Mouse (Mus musculus): Measurements from ENCODE around the gene Aass. TPM values are rescaled to one million over a fixed set of nuclear protein-coding genes. Genes with fewer than 3 reads are reported as not detected.
A peak's percentile ranks its signal among the peaks of the same experiment; 100 is the strongest.
"Not testable (repeated sequence)": the region's sequence is repeated elsewhere in the genome, so short reads cannot be mapped to it uniquely, and the experiment has no call there.

The Aass gene
- total RNA-seq (2012; rRNA removed) = 4.4 and 9.5 TPM in 2 replicates

GRCm38 (mm10) chr6:23132573-23133181, at the start of gene Aass:
Aass (minus strand) TSS chr6:23132986.
- TF ChIP-seq ZC3H11A (IDR thresholded peaks at IDR 0.05; ENCODE audit: borderline replicate concordance, low read depth, low read length) = no peak
- TF ChIP-seq MAFK (IDR thresholded peaks at IDR 0.05; ENCODE audit: insufficient read depth, low read depth, low read length) = no peak
- TF ChIP-seq ZNF384 (IDR thresholded peaks at IDR 0.05; ENCODE audit: low read depth, low read length) = no peak
- TF ChIP-seq CHD2 (IDR thresholded peaks at IDR 0.05; ENCODE audit: low read depth, low read length) = no peak
- TF ChIP-seq HCFC1 (IDR thresholded peaks at IDR 0.05; ENCODE audit: borderline replicate concordance, insufficient read depth, low read length) = no peak
- in situ Hi-C loops (cut with MboI; ENCODE audit: low sequenced_read_pairs in 2 of 2, unreplicated experiment in 2 of 2) = no loop called here
- peak within 1 kb of the TSS; percentile 47; the same call in 1 of the 2 replicates for H3K9ac ChIP-seq (ENCODE audit: insufficient read depth, low read depth, low read length, poor library complexity, severe bottlenecking)

GRCm38 (mm10) chr6:23180096-23180495, 47.3 kb upstream of the Aass start:
- H3K4me1 ChIP-seq (ENCODE audit: control insufficient read depth in 2 of 2, insufficient read depth in 2 of 2, low read length in 2 of 2, poor library complexity in 1 of 2) = no peaks in the 10 kb centered on the region
- no peaks in the 10 kb centered on the region for H3K9me3 ChIP-seq (ENCODE audit: control insufficient read depth, insufficient read depth, low read depth, low read length)
- TF ChIP-seq ZNF384 (IDR thresholded peaks at IDR 0.05; ENCODE audit: low read depth, low read length) = no peak
- peak; percentile 56; the same call in 1 of the 2 replicates for TF ChIP-seq ZC3H11A (IDR thresholded peaks at IDR 0.05; ENCODE audit: borderline replicate concordance, low read depth, low read length)
- no peak overlapping the region for H3K9ac ChIP-seq (ENCODE audit: insufficient read depth, low read depth, low read length, poor library complexity, severe bottlenecking)
- H3K27ac ChIP-seq (ENCODE audit: insufficient read depth, low read depth, low read length, poor library complexity, severe bottlenecking) = no peak overlapping the region
- in situ Hi-C loops (cut with MboI; ENCODE audit: low sequenced_read_pairs in 2 of 2, unreplicated experiment in 2 of 2) = loop anchor here (10.0 kb wide), 2 partner anchors 275 to 285 kb away; no protein-coding TSS in a partner anchor
- H3K36me3 ChIP-seq (ENCODE audit: control insufficient read depth, insufficient read depth, low read length, poor library complexity, severe bottlenecking) = no peaks in the 10 kb centered on the region
- peak; percentile 47 for DNase-seq (ENCODE audit: low read depth, low spot score)
- H3K4me3 ChIP-seq (ENCODE audit: insufficient read depth in 1 of 2, low read depth in 1 of 2, low read length in 2 of 2, poor library complexity in 1 of 2, severe bottlenecking in 1 of 2) = no peak overlapping the region

More at GRCm38 (mm10) chr6:23132573-23133181, at the start of gene Aass:
- Histone ChIP-seq H3K4me3 (ENCODE audit: insufficient read depth in 1 of 2, low read depth in 1 of 2, low read length in 2 of 2, poor library complexity in 1 of 2, severe bottlenecking in 1 of 2) (peak within 1 kb of the TSS; percentile 58 to 63), H3K4me1 (ENCODE audit: control insufficient read depth in 2 of 2, insufficient read depth in 2 of 2, low read length in 2 of 2, poor library complexity in 1 of 2) (no peaks in the 10 kb centered on the region; a peak in 1 of 4 replicates), H3K36me3 (ENCODE audit: control insufficient read depth, insufficient read depth, low read length, poor library complexity, severe bottlenecking) (no peaks in the 10 kb centered on the region), H3K9me3 (ENCODE audit: control insufficient read depth, insufficient read depth, low read depth, low read length) (no peaks in the 10 kb centered on the region), H3K27ac (ENCODE audit: insufficient read depth, low read depth, low read length, poor library complexity, severe bottlenecking) (no peak within 1 kb of the TSS)
- peak; percentile 33 for DNase-seq (ENCODE audit: low read depth, low spot score)

GRCm38 (mm10) chr6:23163824-23164223, 31.0 kb upstream of the Aass start:
- H3K4me3 ChIP-seq (ENCODE audit: insufficient read depth in 1 of 2, low read depth in 1 of 2, low read length in 2 of 2, poor library complexity in 1 of 2, severe bottlenecking in 1 of 2); H3K9me3 ChIP-seq (ENCODE audit: control insufficient read depth, insufficient read depth, low read depth, low read length); H3K9ac ChIP-seq (ENCODE audit: insufficient read depth, low read depth, low read length, poor library complexity, severe bottlenecking); H3K27ac ChIP-seq (ENCODE audit: insufficient read depth, low read depth, low read length, poor library complexity, severe bottlenecking); DNase-seq (ENCODE audit: low read depth, low spot score); H3K36me3 ChIP-seq (ENCODE audit: control insufficient read depth, insufficient read depth, low read length, poor library complexity, severe bottlenecking); in situ Hi-C loops (cut with MboI; ENCODE audit: low sequenced_read_pairs in 2 of 2, unreplicated experiment in 2 of 2); H3K4me1 ChIP-seq (ENCODE audit: control insufficient read depth in 2 of 2, insufficient read depth in 2 of 2, low read length in 2 of 2, poor library complexity in 1 of 2): not testable (repeated sequence)

- H3K27ac ChIP-seq (ENCODE audit: insufficient read depth, low read depth, low read length, poor library complexity, severe bottlenecking); H3K9me3 ChIP-seq (ENCODE audit: control insufficient read depth, insufficient read depth, low read depth, low read length); H3K36me3 ChIP-seq (ENCODE audit: control insufficient read depth, insufficient read depth, low read length, poor library complexity, severe bottlenecking); H3K9ac ChIP-seq (ENCODE audit: insufficient read depth, low read depth, low read length, poor library complexity, severe bottlenecking); DNase-seq (ENCODE audit: low read depth, low spot score); H3K4me3 ChIP-seq (ENCODE audit: insufficient read depth in 1 of 2, low read depth in 1 of 2, low read length in 2 of 2, poor library complexity in 1 of 2, severe bottlenecking in 1 of 2); H3K4me1 ChIP-seq (ENCODE audit: control insufficient read depth in 2 of 2, insufficient read depth in 2 of 2, low read length in 2 of 2, poor library complexity in 1 of 2); in situ Hi-C loops (cut with MboI; ENCODE audit: low sequenced_read_pairs in 2 of 2, unreplicated experiment in 2 of 2): not testable (repeated sequence)
Measured at GRCm38 (mm10) chr6:23156357-23156756, 23.6 kb upstream of the Aass start.

- Histone ChIP-seq H3K4me3 (ENCODE audit: insufficient read depth in 1 of 2, low read depth in 1 of 2, low read length in 2 of 2, poor library complexity in 1 of 2, severe bottlenecking in 1 of 2) (no peak overlapping the region), H3K36me3 (ENCODE audit: control insufficient read depth, insufficient read depth, low read length, poor library complexity, severe bottlenecking) (no peaks in the 10 kb centered on the region), H3K4me1 (ENCODE audit: control insufficient read depth in 2 of 2, insufficient read depth in 2 of 2, low read length in 2 of 2, poor library complexity in 1 of 2) (no peaks in the 10 kb centered on the region), H3K27ac (ENCODE audit: insufficient read depth, low read depth, low read length, poor library complexity, severe bottlenecking) (no peak overlapping the region), H3K9ac (ENCODE audit: insufficient read depth, low read depth, low read length, poor library complexity, severe bottlenecking) (no peak overlapping the region), H3K9me3 (ENCODE audit: control insufficient read depth, insufficient read depth, low read depth, low read length) (no peaks in the 10 kb centered on the region)
- DNase-seq (ENCODE audit: low read depth, low spot score) = no peak
- in situ Hi-C loops (cut with MboI; ENCODE audit: low sequenced_read_pairs in 2 of 2, unreplicated experiment in 2 of 2) = no loop called here
- TF ChIP-seq CHD2 (IDR thresholded peaks at IDR 0.05; ENCODE audit: low read depth, low read length) = no peak
- no peak for TF ChIP-seq HCFC1 (IDR thresholded peaks at IDR 0.05; ENCODE audit: borderline replicate concordance, insufficient read depth, low read length)
- no peak for TF ChIP-seq ZNF384 (IDR thresholded peaks at IDR 0.05; ENCODE audit: low read depth, low read length)
- no peak for TF ChIP-seq MAFK (IDR thresholded peaks at IDR 0.05; ENCODE audit: insufficient read depth, low read depth, low read length)
- no peak for TF ChIP-seq ZC3H11A (IDR thresholded peaks at IDR 0.05; ENCODE audit: borderline replicate concordance, low read depth, low read length)
Measured at GRCm38 (mm10) chr6:23153112-23153511, 20.3 kb upstream of the Aass start.
